Mouse (Mus musculus) fat pad, adult 2 months (tissue): ENCODE data around the gene Gm47791.
A peak's percentile ranks its signal among the peaks of the same experiment; 100 is the strongest.

Source experiments
- DNase-seq: peaks from one replicate; pipeline ENCODE4 v3.0.0-alpha.2; 2011; ENCODE audit warnings: low read depth, low spot score; ENCODE audit errors: extremely low read depth

The Gm47791 gene

GRCm38 (mm10) chr1:82725026-82725874 lies 45.8 kb downstream of the Gm47791 start:
- no peak for DNase-seq

GRCm38 (mm10) chr1:82724339-82725025 lies 46.6 kb downstream of the Gm47791 start, which contains the start of gene Mff:
Gene Mff (plus strand): TSS chr1:82724890.
- peak; percentile 73 for DNase-seq
